Mouse (Mus musculus) lung, embryonic 16.5 days (tissue): ENCODE measurements around the gene Cckbr. TPM values are rescaled to one million over a fixed set of nuclear protein-coding genes. Genes with fewer than 3 reads are reported as not detected.
"Not testable (repeated sequence)": the region's sequence is repeated elsewhere in the genome, so short reads cannot be mapped to it uniquely, and the experiment has no call there.

Source experiments
- ATAC-seq: fragments of 200-750 bp; cut with Nextera tagmentation; 2 replicates; pipeline ENCODE4 v1.8.0; 2017; ENCODE audit warnings: low read depth, mild to moderate bottlenecking, moderate library complexity
- H3K27ac ChIP-seq: fragments of 300-500 bp; sonication (generic); 2 replicates; pipeline ENCODE4 v1.5.1; 2014; ENCODE audit warnings: mild to moderate bottlenecking, control low read depth, low read length
- H3K27me3 ChIP-seq: fragments of 300-500 bp; sonication (generic); 2 replicates; pipeline ENCODE4 v1.6.1; 2014; ENCODE audit warnings: low read depth, low read length, mixed read lengths; ENCODE audit not compliant: control insufficient read depth, insufficient read depth
- H3K36me3 ChIP-seq: fragments of 300-500 bp; sonication (generic); 2 replicates; pipeline ENCODE4 v1.6.1; 2014; ENCODE audit warnings: low read length; ENCODE audit not compliant: control insufficient read depth, insufficient read depth
- H3K4me1 ChIP-seq: fragments of 300-500 bp; sonication (generic); replicated peaks from 2 replicates; pipeline ENCODE4 v1.6.1; 2014; ENCODE audit warnings: low read length, mixed read lengths; ENCODE audit not compliant: control insufficient read depth, insufficient read depth
- H3K4me2 ChIP-seq: fragments of 300-500 bp; sonication (generic); 2 replicates; pipeline ENCODE4 v1.6.1; 2014; ENCODE audit warnings: low read depth, low read length, control low read depth
- H3K4me3 ChIP-seq: fragments of 300-500 bp; sonication (generic); 2 replicates; pipeline ENCODE4 v1.5.1; 2014; ENCODE audit warnings: mild to moderate bottlenecking, low read length, control low read depth
- H3K9ac ChIP-seq: fragments of 300-500 bp; sonication (generic); 2 replicates; pipeline ENCODE4 v1.6.1; 2014; ENCODE audit warnings: low read length, control low read depth
- H3K9me3 ChIP-seq: fragments of 300-500 bp; sonication (generic); 2 replicates; pipeline ENCODE4 v1.6.1; 2016; ENCODE audit warnings: low read length; ENCODE audit not compliant: control insufficient read depth
- WGBS: fragments of 180-500 bp; shearing (Covaris S2); extraction: QIAGEN DNeasy Blood & Tissue Kit; methylation state at CpG from one replicate; pipeline ENCODE4 v1.1.7; 2014; 5-methylcytosine and 5-hydroxymethylcytosine counted together
- polyA plus RNA-seq: library from polyadenylated mRNA; unstranded; fragments of >200 nt; fragmentation: Nextera tagmentation; extraction: Ambion mirVana; gene quantifications from 2 replicates; pipeline ENCODE4 v1.2.1, GENCODE M21; 2015

Gene Cckbr
- polyA plus RNA-seq, 1 experiment from 2014 or later: 0.26 TPM

DNA sequence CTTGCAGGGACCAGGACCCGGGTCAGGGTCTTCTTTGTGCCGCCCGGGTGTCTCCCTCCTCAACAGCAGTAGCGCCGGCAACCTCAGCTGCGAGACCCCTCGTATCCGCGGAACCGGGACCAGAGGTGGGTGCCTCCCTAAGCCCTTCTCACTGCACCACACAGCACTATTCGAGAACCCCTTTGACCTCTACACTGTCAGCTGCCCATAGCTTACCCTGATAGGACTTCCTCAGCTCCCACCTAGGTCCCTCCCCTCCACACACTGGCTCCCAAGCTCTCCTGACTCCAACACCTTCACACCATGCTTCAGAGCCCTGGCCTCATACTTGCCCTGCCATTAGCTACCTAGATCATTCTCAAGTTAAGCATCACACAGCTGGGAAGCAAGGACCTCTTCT, 520 bp downstream of the Cckbr start:
- no peaks in the 10 kb centered on the region for H3K9me3 ChIP-seq
- H3K4me2 ChIP-seq: peak overlapping the region; percentile 62
- no peak overlapping the region for H3K27ac ChIP-seq
- WGBS: 3% methylated on average over 11 of the region's 11 CpGs
- peak overlapping the region; percentile 48 for H3K9ac ChIP-seq
- H3K36me3 ChIP-seq: no peaks in the 10 kb centered on the region
- no peaks in the 10 kb centered on the region for H3K4me1 ChIP-seq
- ATAC-seq: peak; percentile 36
- H3K4me3 ChIP-seq: peak overlapping the region; percentile 43
- H3K27me3 ChIP-seq: peaks cover 22% of the 10 kb centered on the region

DNA sequence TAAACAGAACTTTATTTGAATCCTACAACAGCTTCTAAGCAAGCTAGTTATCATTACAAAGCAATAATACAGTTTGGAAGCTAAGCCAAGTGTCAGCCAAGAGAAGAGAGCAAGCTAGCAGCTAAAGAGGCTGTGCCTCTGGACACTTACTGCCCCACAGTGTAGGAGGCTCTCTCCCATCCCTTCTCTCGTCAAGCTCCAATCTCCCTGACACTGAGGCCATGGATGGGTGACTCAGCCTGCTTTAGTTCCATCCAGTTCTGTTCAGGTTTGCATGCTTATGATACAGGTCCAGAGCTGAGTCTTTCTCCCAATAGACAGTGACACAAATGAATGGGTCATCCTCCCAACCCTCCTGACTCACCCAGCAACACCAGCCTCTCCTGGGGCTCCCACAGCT, 6.5 kb downstream of the Cckbr start:
- Histone ChIP-seq H3K4me1 (no peaks in the 10 kb centered on the region), H3K36me3 (no peaks in the 10 kb centered on the region), H3K4me3 (no peak overlapping the region), H3K27ac (no peak overlapping the region), H3K9ac (no peak overlapping the region), H3K4me2 (no peak overlapping the region), H3K9me3 (no peaks in the 10 kb centered on the region), H3K27me3 (no peaks in the 10 kb centered on the region; the same call in 1 of the 2 replicates)
- ATAC-seq: no peak
- WGBS: 38% methylated on average over 1 of the region's 1 CpGs

DNA sequence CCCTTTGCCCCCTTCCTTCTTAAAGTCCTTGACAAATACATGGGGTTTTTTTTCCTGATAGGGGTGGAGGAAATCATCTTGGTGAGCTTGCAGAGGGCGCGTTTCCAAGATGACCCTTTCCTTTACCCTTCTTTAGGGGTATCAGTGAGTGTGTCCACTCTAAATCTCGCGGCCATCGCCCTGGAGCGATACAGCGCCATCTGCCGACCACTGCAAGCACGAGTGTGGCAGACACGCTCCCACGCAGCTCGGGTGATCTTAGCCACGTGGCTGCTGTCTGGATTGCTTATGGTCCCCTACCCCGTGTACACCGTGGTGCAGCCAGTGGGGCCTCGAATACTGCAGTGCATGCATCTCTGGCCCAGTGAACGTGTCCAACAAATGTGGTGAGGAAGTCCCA, 8.3 kb downstream of the Cckbr start:
- Histone ChIP-seq H3K4me1 (peaks cover 3% of the 10 kb centered on the region; the same call in 1 of the 2 replicates), H3K27me3 (no peaks in the 10 kb centered on the region), H3K4me3 (no peak overlapping the region), H3K36me3 (no peaks in the 10 kb centered on the region), H3K4me2 (no peak overlapping the region), H3K27ac (no peak overlapping the region), H3K9ac (no peak overlapping the region), H3K9me3 (no peaks in the 10 kb centered on the region)
- no peak for ATAC-seq
- WGBS: 82% methylated on average over 17 of the region's 17 CpGs

DNA sequence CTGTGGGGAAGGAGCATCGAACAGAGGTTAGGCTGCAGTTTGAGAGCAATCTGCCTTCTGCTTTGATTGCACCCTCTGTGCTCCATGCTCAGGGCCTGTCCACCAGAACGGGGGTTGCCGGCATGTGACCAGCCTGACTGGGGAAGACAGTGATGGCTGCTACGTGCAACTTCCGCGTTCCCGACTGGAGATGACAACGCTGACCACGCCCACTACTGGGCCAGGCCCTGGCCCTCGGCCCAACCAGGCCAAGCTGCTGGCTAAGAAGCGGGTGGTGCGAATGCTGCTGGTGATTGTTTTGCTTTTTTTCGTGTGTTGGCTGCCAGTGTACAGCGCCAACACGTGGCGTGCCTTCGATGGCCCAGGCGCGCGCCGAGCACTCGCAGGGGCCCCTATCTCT, 9.3 kb downstream of the Cckbr start:
- Histone ChIP-seq H3K9ac (no peak overlapping the region), H3K4me2 (no peak overlapping the region), H3K4me3 (no peak overlapping the region), H3K9me3 (no peaks in the 10 kb centered on the region), H3K27ac (no peak overlapping the region), H3K4me1 (peaks cover 3% of the 10 kb centered on the region; the same call in 1 of the 2 replicates), H3K36me3 (no peaks in the 10 kb centered on the region), H3K27me3 (no peaks in the 10 kb centered on the region)
- ATAC-seq: no peak
- WGBS: 74% methylated on average over 22 of the region's 22 CpGs

DNA sequence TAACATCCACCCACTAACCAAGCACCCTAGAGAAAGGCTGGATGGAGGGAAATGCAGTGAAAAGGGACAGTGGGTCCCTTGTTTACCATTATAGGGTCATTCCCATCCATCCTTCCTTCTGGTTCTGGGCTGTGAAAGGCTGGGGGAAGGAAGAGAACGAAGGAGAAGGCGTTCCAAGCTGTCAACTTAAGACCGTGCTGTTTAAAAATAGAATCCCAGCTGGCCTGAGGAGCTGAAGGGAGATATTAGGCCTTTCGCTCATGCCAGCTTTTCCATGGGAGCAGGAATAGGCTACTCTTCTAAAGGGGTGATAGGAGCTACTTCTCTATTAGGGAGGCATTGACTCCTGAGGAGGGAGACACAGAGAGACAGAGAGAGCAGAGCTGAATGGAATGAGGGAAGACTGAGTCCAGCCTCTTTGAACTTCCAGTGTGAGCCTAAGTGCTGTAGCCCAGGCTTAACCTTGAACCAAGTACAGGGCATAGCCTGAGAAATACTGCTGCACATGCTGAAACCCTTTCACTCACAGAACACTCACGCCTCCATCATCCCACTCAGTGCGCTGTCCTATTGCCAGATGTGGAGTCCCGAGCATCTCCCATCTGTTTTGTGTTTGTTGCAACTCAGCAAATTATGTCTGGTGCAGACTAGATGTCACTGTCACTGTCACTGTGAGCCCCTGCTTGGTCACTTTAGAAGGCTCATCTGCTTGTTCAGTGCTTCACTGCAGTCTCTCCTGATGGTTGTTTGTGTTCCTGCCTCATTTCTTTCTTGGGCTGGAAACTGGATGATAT, 12.6 kb downstream of the Cckbr start:
- H3K4me2 ChIP-seq: no peak overlapping the region
- no peak overlapping the region for H3K27ac ChIP-seq
- no peaks in the 10 kb centered on the region for H3K9me3 ChIP-seq
- H3K4me1 ChIP-seq: peaks cover 3% of the 10 kb centered on the region; the same call in 1 of the 2 replicates
- no peaks in the 10 kb centered on the region for H3K36me3 ChIP-seq
- WGBS: 56% methylated on average over 7 of the region's 7 CpGs
- peak; percentile 71 for ATAC-seq
- H3K9ac ChIP-seq: no peak overlapping the region
- H3K4me3 ChIP-seq: no peak overlapping the region
- no peaks in the 10 kb centered on the region for H3K27me3 ChIP-seq

DNA sequence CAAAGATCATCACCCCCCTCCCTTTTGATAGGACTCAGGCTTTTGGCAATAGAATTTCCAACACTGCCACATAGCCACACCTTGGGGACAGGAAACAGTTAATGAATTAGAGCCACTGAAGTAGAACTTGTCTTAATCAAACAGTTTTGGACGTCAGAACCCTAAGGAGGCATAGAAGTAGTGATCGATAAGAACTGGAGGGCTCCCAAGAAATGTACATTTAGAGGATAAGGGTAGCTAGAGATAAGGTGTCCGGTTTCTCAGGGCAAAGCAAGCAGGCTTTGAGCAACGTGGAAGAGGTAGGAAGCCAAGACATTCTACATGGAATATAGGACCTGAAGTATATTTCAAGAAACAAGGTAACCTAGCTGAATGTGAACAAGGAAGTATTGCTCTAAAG, 15.9 kb downstream of the Cckbr start:
- no peaks in the 10 kb centered on the region for H3K36me3 ChIP-seq
- no peaks in the 10 kb centered on the region for H3K27me3 ChIP-seq
- no peak overlapping the region for H3K9ac ChIP-seq
- H3K9me3 ChIP-seq: no peaks in the 10 kb centered on the region
- no peak overlapping the region for H3K4me2 ChIP-seq
- H3K4me3 ChIP-seq: no peak overlapping the region
- H3K27ac ChIP-seq: no peak overlapping the region
- ATAC-seq: no peak
- peaks cover 3% of the 10 kb centered on the region; the same call in 1 of the 2 replicates for H3K4me1 ChIP-seq
- WGBS: 27% methylated on average over 4 of the region's 4 CpGs

DNA sequence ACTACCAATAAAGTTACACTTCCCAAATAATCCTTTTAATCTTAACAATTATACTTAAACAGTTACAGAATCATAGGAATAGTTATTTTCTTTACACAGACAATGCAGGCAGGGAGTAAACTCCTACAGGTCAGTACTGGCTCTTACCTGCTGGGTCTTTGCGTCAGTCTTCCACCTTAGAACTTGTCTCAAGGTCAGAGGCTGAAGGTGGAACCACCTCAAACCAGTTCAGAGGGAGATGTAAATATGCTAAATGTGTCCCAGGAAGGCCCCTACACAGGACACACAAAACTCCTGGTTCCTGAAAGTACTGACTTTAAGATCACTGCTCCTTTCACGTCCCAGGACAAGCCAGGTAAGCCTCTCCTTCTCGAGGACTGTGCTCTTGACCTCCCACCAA, 19.5 kb downstream of the Cckbr start:
- no peak overlapping the region for H3K4me3 ChIP-seq

DNA sequence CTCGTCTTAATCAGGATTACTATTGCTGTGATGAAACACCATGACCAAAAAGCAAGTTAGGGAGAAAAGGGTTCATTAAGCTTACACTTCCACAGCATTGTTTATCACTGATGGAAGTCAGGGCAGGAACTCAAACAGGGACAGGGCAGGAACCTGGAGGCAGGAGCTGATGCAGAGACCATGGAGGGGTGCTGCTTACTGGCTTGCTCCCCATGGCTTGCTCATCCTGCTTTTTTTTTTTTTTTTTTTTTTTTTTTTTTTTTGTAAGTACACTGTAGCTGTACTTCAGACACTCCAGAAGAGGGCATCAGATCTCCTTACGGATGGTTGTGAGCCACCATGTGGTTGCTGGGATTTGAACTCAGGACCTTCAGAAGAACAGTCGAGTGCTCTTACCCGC, 27.8 kb downstream of the Cckbr start:
- not testable (repeated sequence) for H3K27ac ChIP-seq, H3K4me2 ChIP-seq, H3K36me3 ChIP-seq, H3K9ac ChIP-seq, H3K27me3 ChIP-seq, ATAC-seq, H3K4me3 ChIP-seq, H3K4me1 ChIP-seq, H3K9me3 ChIP-seq
- 87% methylated on average over 4 of the region's 4 CpGs for WGBS

More for the DNA sequence above, 19.5 kb downstream of the Cckbr start:
- WGBS: 56% methylated on average over 3 of the region's 3 CpGs
- no peaks in the 10 kb centered on the region for H3K4me1 ChIP-seq
- no peak for ATAC-seq
- H3K9ac ChIP-seq: no peak overlapping the region
- H3K9me3 ChIP-seq: no peaks in the 10 kb centered on the region
- no peak overlapping the region for H3K4me2 ChIP-seq
- H3K27me3 ChIP-seq: no peaks in the 10 kb centered on the region
- no peak overlapping the region for H3K27ac ChIP-seq
- H3K36me3 ChIP-seq: no peaks in the 10 kb centered on the region

DNA sequence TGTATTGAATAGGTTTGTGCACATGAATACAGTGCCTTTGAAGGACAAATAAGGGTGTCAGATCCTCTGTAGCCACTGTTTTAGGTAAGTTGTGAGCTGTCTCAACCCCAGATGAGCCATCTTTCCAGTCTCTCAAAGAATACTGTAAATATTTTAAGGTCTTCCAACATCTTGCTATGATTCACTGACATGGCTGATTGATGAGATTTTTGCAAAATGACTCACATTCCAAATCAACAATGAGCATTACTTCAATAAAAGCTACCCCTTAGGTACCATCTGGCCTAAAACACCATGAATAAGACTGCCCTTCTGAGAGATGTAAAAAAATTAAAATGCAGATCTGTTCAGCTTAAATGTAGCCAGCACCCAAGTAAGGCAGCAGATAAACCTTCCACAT, 33.0 kb downstream of the Cckbr start:
- ATAC-seq: no peak
- no peaks in the 10 kb centered on the region for H3K27me3 ChIP-seq
- no peak overlapping the region for H3K4me3 ChIP-seq
- no peaks in the 10 kb centered on the region for H3K4me1 ChIP-seq
- H3K27ac ChIP-seq: no peak overlapping the region
- H3K9ac ChIP-seq: no peak overlapping the region
- no peaks in the 10 kb centered on the region for H3K9me3 ChIP-seq
- H3K36me3 ChIP-seq: no peaks in the 10 kb centered on the region
- no peak overlapping the region for H3K4me2 ChIP-seq
